Mouse (Mus musculus) liver, postnatal 0 days (tissue): Measurements from ENCODE around the gene Plekhf1.

Experiments
- CTCF ChIP-seq: sonication (generic); IDR thresholded peaks from 2 replicates; pipeline ENCODE4 v1.5.1; 2016; ENCODE audit warnings: antibody characterized with exemption, low read depth
- EP300 ChIP-seq: IDR thresholded peaks from 2 replicates; pipeline ENCODE4 v1.6.1; 2016; ENCODE audit warnings: antibody characterized with exemption, low read depth, mild to moderate bottlenecking

DNA sequence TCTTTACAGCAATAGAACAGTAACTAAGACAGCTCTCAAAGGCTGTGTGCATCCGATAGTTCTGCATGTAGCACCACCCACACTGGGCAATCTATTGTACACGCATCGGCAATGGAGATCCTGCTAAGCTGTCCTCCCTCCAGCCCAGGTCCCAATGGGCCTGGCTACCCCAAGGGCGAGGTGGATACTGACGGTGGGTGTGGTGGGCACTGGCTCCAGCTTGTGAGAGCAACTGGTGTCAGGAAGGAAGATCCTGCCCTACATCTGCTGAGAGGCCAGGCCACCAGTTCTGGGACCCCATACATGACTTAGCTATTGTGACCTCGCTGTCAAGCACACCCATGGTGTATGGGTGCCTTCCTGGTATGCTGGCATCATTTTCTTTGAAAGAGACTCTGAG is 12.1 kb downstream of the Plekhf1 start:
- TF ChIP-seq CTCF, result no peak
- TF ChIP-seq EP300, result no peak
